Mouse (Mus musculus) ES-E14 (cell line): ENCODE measurements around the gene Pla2g15. TPM values are rescaled to one million over a fixed set of nuclear protein-coding genes. Genes with fewer than 3 reads are reported as not detected.

Experiments
- DNase-seq: peaks from one replicate; pipeline ENCODE4 v3.0.0-alpha.2; 2013; ENCODE audit warnings: low read depth, low spot score
- H3K27ac ChIP-seq: 2 replicates; pipeline ENCODE4 v1.5.1; 2012; ENCODE audit warnings: low read depth, mild to moderate bottlenecking, low read length, moderate library complexity, mixed read lengths; ENCODE audit not compliant: poor library complexity, insufficient read depth, severe bottlenecking
- H3K36me3 ChIP-seq: 2 replicates; pipeline ENCODE4 v1.6.1; 2012; ENCODE audit warnings: mild to moderate bottlenecking, low read length, moderate library complexity, mixed read lengths; ENCODE audit not compliant: control insufficient read depth, poor library complexity, insufficient read depth, severe bottlenecking
- H3K4me1 ChIP-seq, 2 experiments: fragments of 150-350 bp in 1 of 2; sonication (generic) in 1 of 2; 2 replicates each; pipeline ENCODE4 v1.6.1; 2012; ENCODE audit warnings: low read length in 2 of 2, mild to moderate bottlenecking in 1 of 2, mixed read lengths in 1 of 2; ENCODE audit not compliant: control insufficient read depth in 2 of 2, insufficient read depth in 2 of 2, poor library complexity in 1 of 2
- H3K4me3 ChIP-seq, 2 experiments: fragments of 150-350 bp in 1 of 2; sonication (generic) in 1 of 2; 2 replicates each; pipeline ENCODE4 v1.5.1; 2012; ENCODE audit warnings: low read length in 2 of 2, low read depth in 1 of 2, mild to moderate bottlenecking in 1 of 2, mixed read lengths in 1 of 2; ENCODE audit not compliant: insufficient read depth in 1 of 2, poor library complexity in 1 of 2, severe bottlenecking in 1 of 2
- H3K9ac ChIP-seq: 2 replicates; pipeline ENCODE4 v1.6.1; 2012; ENCODE audit warnings: low read depth, mild to moderate bottlenecking, low read length, mixed read lengths; ENCODE audit not compliant: poor library complexity, insufficient read depth, severe bottlenecking
- H3K9me3 ChIP-seq: fragments of 150-350 bp; sonication (generic); 2 replicates; pipeline ENCODE4 v1.6.1; 2012; ENCODE audit warnings: low read depth, mild to moderate bottlenecking, low read length; ENCODE audit not compliant: control insufficient read depth, insufficient read depth
- CHD2 ChIP-seq: IDR thresholded peaks from 2 replicates; pipeline ENCODE4 v1.6.1; 2014; ENCODE audit warnings: mild to moderate bottlenecking, low read depth, low read length, inconsistent platforms
- HCFC1 ChIP-seq: IDR thresholded peaks from 2 replicates; pipeline ENCODE4 v1.6.1; 2012; ENCODE audit warnings: low read length, inconsistent platforms, borderline replicate concordance; ENCODE audit not compliant: insufficient read depth
- MAFK ChIP-seq: IDR thresholded peaks from 2 replicates; pipeline ENCODE4 v1.6.1; 2014; ENCODE audit warnings: mild to moderate bottlenecking, low read depth, low read length, inconsistent platforms; ENCODE audit not compliant: insufficient read depth
- ZC3H11A ChIP-seq: IDR thresholded peaks from 2 replicates; pipeline ENCODE4 v1.6.1; 2012; ENCODE audit warnings: low read depth, mild to moderate bottlenecking, inconsistent platforms, low read length, borderline replicate concordance
- ZNF384 ChIP-seq: IDR thresholded peaks from 2 replicates; pipeline ENCODE4 v1.6.1; 2012; ENCODE audit warnings: low read depth, low read length, inconsistent platforms
- in situ Hi-C, 2 experiments: fragments of 600-800 bp; cut with MboI; formaldehyde crosslinking; loops; one replicate each; pipeline ENCODE4 v1.15.1; 2025; ENCODE audit warnings: low sequenced_read_pairs in 2 of 2, inconsistent platforms in 1 of 2; ENCODE audit not compliant: unreplicated experiment in 2 of 2
- total RNA-seq: library from RNA; depleted of rRNA; stranded (reverse); fragments of 300-350 nt; gene quantifications from 2 replicates; pipeline ENCODE4 v1.2.3, GENCODE M21; 2012

Pla2g15 gene
- total RNA-seq, 1 experiment = 26.0 TPM

GRCm38 (mm10) chr8:106134751-106135571 is 15.2 kb upstream of the Pla2g15 start:
- TF ChIP-seq MAFK (no peak), CHD2 (no peak), ZNF384 (no peak), HCFC1 (no peak; the same call in 1 of the 2 replicates), ZC3H11A (no peak)
- no peak for DNase-seq
- H3K36me3 ChIP-seq = peaks cover 27% of the 10 kb centered on the region
- H3K4me1 ChIP-seq = peaks cover 0 to 31% of the 10 kb centered on the region in 2 experiments; a peak in 2 of 4 replicates
- H3K27ac ChIP-seq = no peak overlapping the region
- in situ Hi-C loops = no loop called here
- H3K9me3 ChIP-seq = no peaks in the 10 kb centered on the region
- H3K9ac ChIP-seq = no peak overlapping the region
- peak overlapping the region; percentile 81 to 94; a peak in 3 of 4 replicates for H3K4me3 ChIP-seq

GRCm38 (mm10) chr8:106135672-106136071 is 14.5 kb upstream of the Pla2g15 start:
- DNase-seq = no peak
- in situ Hi-C loops = no loop called here
- peak overlapping the region; percentile 81 to 94 for H3K4me3 ChIP-seq
- H3K9ac ChIP-seq = peak overlapping the region; percentile 72; the same call in 1 of the 2 replicates
- H3K36me3 ChIP-seq = peaks cover 25% of the 10 kb centered on the region
- TF ChIP-seq MAFK = no peak
- H3K9me3 ChIP-seq = no peaks in the 10 kb centered on the region
- H3K4me1 ChIP-seq = peaks cover 0 to 31% of the 10 kb centered on the region in 2 experiments; a peak in 2 of 4 replicates
- H3K27ac ChIP-seq = no peak overlapping the region

- peaks cover 0 to 31% of the 10 kb centered on the region in 2 experiments; a peak in 2 of 4 replicates for H3K4me1 ChIP-seq
- no peak within 1 kb of the TSS for H3K27ac ChIP-seq
- H3K9me3 ChIP-seq = no peaks in the 10 kb centered on the region
- H3K4me3 ChIP-seq = peak within 1 kb of the TSS; percentile 81 to 94
- in situ Hi-C loops = no loop called here
- TF ChIP-seq CHD2 (no peak), ZNF384 (no peak), ZC3H11A (no peak), MAFK (no peak), HCFC1 (no peak)
- peak within 1 kb of the TSS; percentile 72 for H3K9ac ChIP-seq
- DNase-seq = peak; percentile 76
- H3K36me3 ChIP-seq = peaks cover 18% of the 10 kb centered on the region
Measured at GRCm38 (mm10) chr8:106136156-106137130, 13.8 kb upstream of the Pla2g15 start, which contains the start of gene Esrp2. Esrp2 (minus strand) TSS chr8:106136974.

- Histone ChIP-seq H3K9me3 (no peaks in the 10 kb centered on the region), H3K4me1 (peaks cover 0 to 29% of the 10 kb centered on the region in 2 experiments; a peak in 2 of 4 replicates), H3K4me3 (peak overlapping the region; percentile 81 to 94), H3K36me3 (peaks cover 9% of the 10 kb centered on the region; the same call in 1 of the 2 replicates), H3K27ac (no peak overlapping the region), H3K9ac (peak overlapping the region; percentile 72)
- in situ Hi-C loops = no loop called here
- no peak for TF ChIP-seq ZNF384
- no peak for TF ChIP-seq CHD2
- no peak for TF ChIP-seq ZC3H11A
- TF ChIP-seq HCFC1 = no peak
- TF ChIP-seq MAFK = no peak
- no peak for DNase-seq
Measured at GRCm38 (mm10) chr8:106137218-106137905, 12.8 kb upstream of the Pla2g15 start.
